Mouse (Mus musculus): Measurements from ENCODE around the gene Cilp2. TPM values are rescaled to one million over a fixed set of nuclear protein-coding genes. Genes with fewer than 3 reads are reported as not detected.

Cilp2 gene
- polyA plus RNA-seq, 1 experiment from 2014 or later, result 4.2 TPM

DNA sequence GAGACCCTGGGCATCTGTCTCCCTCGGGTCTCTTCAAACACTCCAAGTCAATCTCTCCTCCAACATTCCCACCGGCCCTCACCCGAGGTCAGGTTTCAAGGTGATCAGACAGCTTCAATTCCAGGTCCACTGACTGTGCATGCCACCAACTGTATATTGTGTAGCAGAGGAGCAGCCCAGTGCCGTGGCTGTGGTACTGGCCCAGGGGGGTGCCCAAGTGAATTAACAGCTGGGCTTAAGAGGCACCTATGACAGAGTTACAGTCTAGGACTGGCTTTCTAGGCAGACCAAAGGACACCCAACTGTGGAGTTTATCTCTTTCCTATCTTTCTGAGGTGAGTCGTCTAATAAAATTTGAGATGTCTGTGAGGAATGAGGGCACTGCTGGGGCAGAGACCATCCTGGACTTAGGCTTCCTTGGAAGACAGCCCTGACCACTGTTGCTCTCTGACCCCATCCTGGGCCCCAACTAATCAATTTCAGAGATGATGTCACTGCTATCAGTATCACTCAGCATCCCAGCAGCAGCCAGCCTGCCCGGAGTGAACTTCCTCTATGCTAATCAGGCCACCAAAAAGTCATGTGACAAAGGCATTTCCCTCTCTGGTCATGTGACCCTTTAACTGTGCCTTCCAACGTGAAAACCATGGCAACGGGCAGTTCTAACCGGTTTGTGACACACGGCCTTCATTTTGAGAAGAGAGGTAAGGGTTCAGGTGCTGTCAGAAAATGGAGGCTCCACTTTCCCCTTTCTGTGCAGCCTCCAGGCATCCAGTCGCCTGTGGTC is 32.6 kb upstream of the Cilp2 start:
- Histone ChIP-seq H3K4me2 (replicated peaks) (0 out of 2 replicates have a peak overlapping the region, but pooled peaks have one; percentile 11), H3K27ac (peak overlapping the region; percentile 77), H3K4me3 (replicated peaks; ENCODE audit: low read length) (no peak overlapping the region), H3K9me3 (ENCODE audit: control insufficient read depth, low read length) (no peaks in the 10 kb centered on the region), H3K27me3 (ENCODE audit: control insufficient read depth, insufficient read depth, low read length) (no peaks in the 10 kb centered on the region), H3K9ac (peak overlapping the region; percentile 16; the same call in 1 of the 2 replicates), H3K36me3 (replicated peaks; ENCODE audit: control insufficient read depth, insufficient read depth) (peaks cover 3% of the 10 kb centered on the region), H3K4me1 (replicated peaks; ENCODE audit: control insufficient read depth, insufficient read depth, low read length) (peaks cover 13% of the 10 kb centered on the region; the same call in 1 of the 2 replicates)
- DNase-seq (ENCODE audit: low spot score), result peak; percentile 69
- ATAC-seq (ENCODE audit: low FRiP score), result peak; percentile 58
- 47% methylated on average over 11 of the region's 11 CpGs for WGBS

DNA sequence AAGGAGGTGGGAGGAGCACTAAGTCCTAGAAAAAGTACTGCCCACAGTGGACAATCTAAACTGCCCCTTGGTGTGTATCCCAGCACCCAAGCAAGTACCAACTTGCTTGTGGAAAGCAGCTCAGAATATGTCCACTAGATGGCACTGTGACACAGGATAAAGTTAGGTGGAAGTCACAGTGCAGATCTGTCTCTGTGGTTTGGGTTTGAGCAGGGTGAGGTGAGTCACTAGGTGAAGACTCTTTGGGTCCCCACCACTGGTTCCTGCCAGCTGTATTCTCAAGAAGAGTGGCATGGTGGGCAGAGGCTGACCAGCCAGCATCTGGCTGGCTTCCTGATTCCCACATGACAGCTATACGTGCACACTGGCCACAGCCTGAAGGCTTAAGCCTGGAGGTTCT is 31.5 kb upstream of the Cilp2 start:
- WGBS, result 68% methylated on average over 1 of the region's 1 CpGs
- H3K4me2 ChIP-seq (replicated peaks), result no peak overlapping the region
- peaks cover 13% of the 10 kb centered on the region; the same call in 1 of the 2 replicates for H3K4me1 ChIP-seq (replicated peaks; ENCODE audit: control insufficient read depth, insufficient read depth, low read length)
- DNase-seq (ENCODE audit: low spot score), result peak; percentile 93
- no peak overlapping the region for H3K9ac ChIP-seq
- H3K27ac ChIP-seq, result no peak overlapping the region
- no peaks in the 10 kb centered on the region for H3K27me3 ChIP-seq (ENCODE audit: control insufficient read depth, insufficient read depth, low read length)
- H3K9me3 ChIP-seq (ENCODE audit: control insufficient read depth, low read length), result no peaks in the 10 kb centered on the region
- H3K36me3 ChIP-seq (replicated peaks; ENCODE audit: control insufficient read depth, insufficient read depth), result peaks cover 13% of the 10 kb centered on the region
- ATAC-seq (ENCODE audit: low FRiP score), result peak; percentile 61
- H3K4me3 ChIP-seq (replicated peaks; ENCODE audit: low read length), result no peak overlapping the region

- Histone ChIP-seq H3K36me3 (replicated peaks; ENCODE audit: control insufficient read depth, insufficient read depth) (peaks cover 18% of the 10 kb centered on the region), H3K9ac (no peak overlapping the region), H3K4me2 (replicated peaks) (no peak overlapping the region), H3K9me3 (ENCODE audit: control insufficient read depth, low read length) (no peaks in the 10 kb centered on the region), H3K4me3 (replicated peaks; ENCODE audit: low read length) (no peak overlapping the region), H3K27ac (no peak overlapping the region), H3K27me3 (ENCODE audit: control insufficient read depth, insufficient read depth, low read length) (no peaks in the 10 kb centered on the region), H3K4me1 (replicated peaks; ENCODE audit: control insufficient read depth, insufficient read depth, low read length) (peaks cover 13% of the 10 kb centered on the region; the same call in 1 of the 2 replicates)
- no peak; the same call in 1 of the 2 replicates for ATAC-seq (ENCODE audit: low FRiP score)
- no peak for DNase-seq (ENCODE audit: low spot score)
These were observed 31.0 kb upstream of the Cilp2 start for GRCm38 (mm10) chr8:69918506-69918905.

- Histone ChIP-seq H3K9me3 (ENCODE audit: control insufficient read depth, low read length) (no peaks in the 10 kb centered on the region), H3K4me2 (replicated peaks) (no peak overlapping the region), H3K9ac (no peak overlapping the region), H3K36me3 (replicated peaks; ENCODE audit: control insufficient read depth, insufficient read depth) (peaks cover 45% of the 10 kb centered on the region), H3K4me3 (replicated peaks; ENCODE audit: low read length) (no peak overlapping the region), H3K4me1 (replicated peaks; ENCODE audit: control insufficient read depth, insufficient read depth, low read length) (peaks cover 8% of the 10 kb centered on the region; the same call in 1 of the 2 replicates), H3K27ac (no peak overlapping the region), H3K27me3 (ENCODE audit: control insufficient read depth, insufficient read depth, low read length) (no peaks in the 10 kb centered on the region)
- DNase-seq (ENCODE audit: low spot score) (peak; percentile 44), ATAC-seq (ENCODE audit: low FRiP score) (no peak)
- 41% methylated on average over 5 of the region's 5 CpGs for WGBS
These were observed 28.3 kb upstream of the Cilp2 start for GRCm38 (mm10) chr8:69915748-69916147.

DNA sequence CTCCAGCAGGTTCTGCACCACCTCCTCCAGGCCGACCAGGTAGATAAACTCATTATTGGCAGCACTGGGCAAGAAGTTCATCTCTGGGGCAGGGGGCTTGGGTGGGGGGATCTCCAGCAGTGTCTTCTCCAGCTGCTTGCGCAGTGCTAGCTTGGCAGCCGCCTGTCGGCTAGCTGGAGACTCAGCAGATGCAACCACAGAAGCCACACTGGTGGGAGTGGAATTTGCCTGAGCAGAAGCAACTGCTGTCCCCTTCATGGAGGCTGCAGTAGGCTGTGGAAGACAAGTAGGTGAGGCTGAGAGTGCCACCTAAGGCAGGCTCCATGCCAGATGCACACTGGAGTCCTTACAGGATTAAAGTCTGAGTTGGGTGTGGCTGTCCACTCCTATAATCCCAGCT is 27.0 kb upstream of the Cilp2 start:
- WGBS, result 95% methylated on average over 4 of the region's 4 CpGs
- Histone ChIP-seq H3K9me3 (ENCODE audit: control insufficient read depth, low read length) (no peaks in the 10 kb centered on the region), H3K27ac (no peak overlapping the region), H3K36me3 (replicated peaks; ENCODE audit: control insufficient read depth, insufficient read depth) (peaks cover 56% of the 10 kb centered on the region), H3K27me3 (ENCODE audit: control insufficient read depth, insufficient read depth, low read length) (no peaks in the 10 kb centered on the region), H3K4me3 (replicated peaks; ENCODE audit: low read length) (no peak overlapping the region), H3K4me2 (replicated peaks) (no peak overlapping the region), H3K9ac (no peak overlapping the region), H3K4me1 (replicated peaks; ENCODE audit: control insufficient read depth, insufficient read depth, low read length) (no peaks in the 10 kb centered on the region)
- no peak for DNase-seq (ENCODE audit: low spot score)
- no peak for ATAC-seq (ENCODE audit: low FRiP score)

- H3K36me3 ChIP-seq (replicated peaks; ENCODE audit: control insufficient read depth, insufficient read depth), result peaks cover 74% of the 10 kb centered on the region
- WGBS, result 93% methylated on average over 12 of the region's 12 CpGs
- no peak for ATAC-seq (ENCODE audit: low FRiP score)
These were observed 25.1 kb upstream of the Cilp2 start for GRCm38 (mm10) chr8:69912478-69913074.

DNA sequence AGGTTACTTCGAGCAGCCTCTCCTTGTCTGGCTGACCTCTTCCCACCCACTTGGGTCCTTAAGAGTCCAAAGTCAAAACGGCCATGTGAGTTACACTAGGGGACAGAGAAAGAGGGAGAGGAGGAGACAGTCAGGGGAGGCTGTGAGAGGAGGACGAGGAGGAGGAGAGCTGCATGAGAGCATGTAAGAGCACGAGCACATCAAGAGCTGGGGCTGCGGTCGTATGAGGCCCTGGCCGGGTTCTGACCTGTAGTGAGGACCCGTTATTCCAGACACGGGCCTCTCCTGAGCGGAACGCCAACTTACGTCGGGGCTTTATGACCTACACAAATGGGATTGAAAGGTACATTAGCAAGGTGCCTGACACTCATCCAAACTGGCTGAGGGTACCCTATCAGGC is 24.4 kb upstream of the Cilp2 start:
- peaks cover 80% of the 10 kb centered on the region for H3K36me3 ChIP-seq (replicated peaks; ENCODE audit: control insufficient read depth, insufficient read depth)

More at GRCm38 (mm10) chr8:69912478-69913074, 25.1 kb upstream of the Cilp2 start:
- Histone ChIP-seq H3K9ac (no peak overlapping the region), H3K27me3 (ENCODE audit: control insufficient read depth, insufficient read depth, low read length) (no peaks in the 10 kb centered on the region), H3K27ac (no peak overlapping the region), H3K4me1 (replicated peaks; ENCODE audit: control insufficient read depth, insufficient read depth, low read length) (no peaks in the 10 kb centered on the region), H3K4me2 (replicated peaks) (no peak overlapping the region), H3K4me3 (replicated peaks; ENCODE audit: low read length) (no peak overlapping the region), H3K9me3 (ENCODE audit: control insufficient read depth, low read length) (no peaks in the 10 kb centered on the region)
- no peak for DNase-seq (ENCODE audit: low spot score)

DNA sequence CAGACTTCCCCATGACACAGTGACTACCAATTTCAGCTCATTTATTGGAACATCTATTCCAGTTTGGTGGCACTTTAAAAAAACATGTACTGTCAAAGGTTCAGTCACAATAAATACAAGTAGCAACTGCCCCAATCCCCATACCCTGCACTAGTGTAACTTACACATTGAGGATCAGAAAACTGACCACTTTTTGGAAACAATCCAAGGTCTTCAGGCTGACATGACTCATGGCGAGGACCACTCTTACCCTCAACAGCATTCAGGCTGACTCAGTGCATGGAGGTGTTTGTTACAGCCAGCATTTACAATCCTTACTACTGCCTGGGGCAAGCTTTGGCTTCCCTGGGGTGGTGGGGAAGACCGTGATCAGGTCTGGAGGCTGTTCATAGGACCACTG is 19.6 kb upstream of the Cilp2 start:
- WGBS, result 91% methylated on average over 2 of the region's 2 CpGs
- Histone ChIP-seq H3K36me3 (replicated peaks; ENCODE audit: control insufficient read depth, insufficient read depth) (peaks cover 49% of the 10 kb centered on the region), H3K9ac (no peak overlapping the region), H3K4me3 (replicated peaks; ENCODE audit: low read length) (no peak overlapping the region), H3K27me3 (ENCODE audit: control insufficient read depth, insufficient read depth, low read length) (no peaks in the 10 kb centered on the region), H3K9me3 (ENCODE audit: control insufficient read depth, low read length) (no peaks in the 10 kb centered on the region), H3K4me1 (replicated peaks; ENCODE audit: control insufficient read depth, insufficient read depth, low read length) (peaks cover 10% of the 10 kb centered on the region), H3K4me2 (replicated peaks) (no peak overlapping the region), H3K27ac (no peak overlapping the region)
- no peak for ATAC-seq (ENCODE audit: low FRiP score)
- no peak for DNase-seq (ENCODE audit: low spot score)

More for the DNA sequence above, 24.4 kb upstream of the Cilp2 start:
- WGBS, result 92% methylated on average over 13 of the region's 13 CpGs
- Histone ChIP-seq H3K9ac (no peak overlapping the region), H3K4me1 (replicated peaks; ENCODE audit: control insufficient read depth, insufficient read depth, low read length) (no peaks in the 10 kb centered on the region), H3K4me3 (replicated peaks; ENCODE audit: low read length) (no peak overlapping the region), H3K4me2 (replicated peaks) (no peak overlapping the region), H3K27me3 (ENCODE audit: control insufficient read depth, insufficient read depth, low read length) (no peaks in the 10 kb centered on the region), H3K27ac (no peak overlapping the region), H3K9me3 (ENCODE audit: control insufficient read depth, low read length) (no peaks in the 10 kb centered on the region)
- DNase-seq (ENCODE audit: low spot score), result no peak
- ATAC-seq (ENCODE audit: low FRiP score), result no peak

GRCm38 (mm10) chr8:69906260-69906659 is 18.8 kb upstream of the Cilp2 start:
- ATAC-seq (ENCODE audit: low FRiP score), result no peak
- Histone ChIP-seq H3K4me1 (replicated peaks; ENCODE audit: control insufficient read depth, insufficient read depth, low read length) (peaks cover 13% of the 10 kb centered on the region), H3K9me3 (ENCODE audit: control insufficient read depth, low read length) (no peaks in the 10 kb centered on the region), H3K4me3 (replicated peaks; ENCODE audit: low read length) (no peak overlapping the region), H3K9ac (no peak overlapping the region), H3K4me2 (replicated peaks) (no peak overlapping the region), H3K36me3 (replicated peaks; ENCODE audit: control insufficient read depth, insufficient read depth) (peaks cover 40% of the 10 kb centered on the region), H3K27me3 (ENCODE audit: control insufficient read depth, insufficient read depth, low read length) (no peaks in the 10 kb centered on the region), H3K27ac (no peak overlapping the region)
- no peak for DNase-seq (ENCODE audit: low spot score)
- WGBS, result 93% methylated on average over 2 of the region's 2 CpGs
